Mouse (Mus musculus) G1E (cell line): ENCODE data around the gene Grtp1.

Source experiments
- CTCF ChIP-seq: IDR thresholded peaks from 2 replicates; pipeline ENCODE4 v1.5.1; 2012; ENCODE audit warnings: low read depth, low read length, inconsistent platforms, mixed read lengths
- GATA1 ChIP-seq: IDR thresholded peaks from 2 replicates; pipeline ENCODE4 v1.6.1; 2012; ENCODE audit warnings: borderline replicate concordance, low read length, inconsistent platforms, mixed read lengths
- POLR2AphosphoS5 ChIP-seq: IDR thresholded peaks from 2 replicates; pipeline ENCODE4 v1.6.1; 2012; ENCODE audit warnings: low read depth, low read length, inconsistent platforms; ENCODE audit not compliant: insufficient replicate concordance
- TAL1 ChIP-seq: conservative IDR thresholded peaks from 2 replicates; pipeline ENCODE4 v1.6.1; 2012; ENCODE audit warnings: low read depth, low read length, inconsistent platforms, mixed read lengths

GRCm38 (mm10) chr8:13186819-13187218, 13.6 kb downstream of the Grtp1 start:
- TF ChIP-seq CTCF (no peak), GATA1 (no peak), TAL1 (no peak), POLR2AphosphoS5 (no peak)
